Mouse (Mus musculus) liver, adult 2 months (tissue): ENCODE data around the gene Tgfbr3. TPM values are rescaled to one million over a fixed set of nuclear protein-coding genes. Genes with fewer than 3 reads are reported as not detected.
A peak's percentile ranks its signal among the peaks of the same experiment; 100 is the strongest.

Experiments
- DNase-seq: peaks from one replicate; pipeline ENCODE4 v3.0.0-alpha.2; 2011; ENCODE audit warnings: low read depth, low spot score; ENCODE audit errors: extremely low read depth
- H3K27ac ChIP-seq: fragments of 200-500 bp; replicated peaks from 2 replicates; pipeline ENCODE4 v1.5.1; 2012; ENCODE audit warnings: low read depth, mild to moderate bottlenecking, control low read depth, inconsistent platforms, low read length; ENCODE audit not compliant: insufficient read depth
- H3K27me3 ChIP-seq: fragments of 200-500 bp; 2 replicates; pipeline ENCODE4 v1.6.1; 2012; ENCODE audit warnings: mild to moderate bottlenecking, moderate library complexity, low read length, inconsistent platforms; ENCODE audit not compliant: control insufficient read depth, insufficient read depth
- H3K36me3 ChIP-seq: fragments of 200-500 bp; 2 replicates; pipeline ENCODE4 v1.6.1; 2012; ENCODE audit warnings: low read length, inconsistent platforms; ENCODE audit not compliant: control insufficient read depth, insufficient read depth
- H3K4me1 ChIP-seq: fragments of 200-500 bp; 2 replicates; pipeline ENCODE4 v1.6.1; 2011; ENCODE audit warnings: low read length; ENCODE audit not compliant: control insufficient read depth, insufficient read depth
- H3K4me3 ChIP-seq: fragments of 200-500 bp; 2 replicates; pipeline ENCODE4 v1.5.1; 2011; ENCODE audit warnings: low read depth, mild to moderate bottlenecking, control low read depth, low read length, moderate library complexity; ENCODE audit not compliant: insufficient read depth
- H3K79me2 ChIP-seq: fragments of 200-500 bp; 2 replicates; pipeline ENCODE4 v1.6.1; 2012; ENCODE audit warnings: inconsistent platforms, mild to moderate bottlenecking, low read length, moderate library complexity; ENCODE audit not compliant: control insufficient read depth, insufficient read depth
- H3K9ac ChIP-seq: fragments of 200-500 bp; 2 replicates; pipeline ENCODE4 v1.6.1; 2012; ENCODE audit warnings: low read depth, mild to moderate bottlenecking, control low read depth, inconsistent platforms, low read length
- CTCF ChIP-seq: fragments of 200-500 bp; IDR thresholded peaks from 2 replicates; pipeline ENCODE4 v1.5.1; 2011; ENCODE audit warnings: low read depth, low read length, control low read depth
- POLR2A ChIP-seq: fragments of 200-500 bp; IDR thresholded peaks from 2 replicates; pipeline ENCODE4 v1.6.1; 2011; ENCODE audit warnings: low read length, control low read depth; ENCODE audit not compliant: insufficient read depth; ENCODE audit errors: extremely low read depth
- WGBS: fragments of 180-500 bp; shearing (Covaris S2); methylation state at CpG from one replicate; pipeline ENCODE4 v1.1.7; 2018; 5-methylcytosine and 5-hydroxymethylcytosine counted together
- polyA plus RNA-seq: library from polyadenylated mRNA; depleted of rRNA; stranded (reverse); fragments of >200 nt; gene quantifications from 2 replicates; pipeline ENCODE4 v1.2.3, GENCODE M21; 2012
- total RNA-seq: library from RNA; depleted of rRNA; stranded (reverse); fragments of >200 nt; gene quantifications from 2 replicates; pipeline ENCODE4 v1.2.3, GENCODE M21; 2014

Tgfbr3 gene
- total and polyA plus RNA-seq, 2 experiments: 4.0 to 6.6 TPM

DNA sequence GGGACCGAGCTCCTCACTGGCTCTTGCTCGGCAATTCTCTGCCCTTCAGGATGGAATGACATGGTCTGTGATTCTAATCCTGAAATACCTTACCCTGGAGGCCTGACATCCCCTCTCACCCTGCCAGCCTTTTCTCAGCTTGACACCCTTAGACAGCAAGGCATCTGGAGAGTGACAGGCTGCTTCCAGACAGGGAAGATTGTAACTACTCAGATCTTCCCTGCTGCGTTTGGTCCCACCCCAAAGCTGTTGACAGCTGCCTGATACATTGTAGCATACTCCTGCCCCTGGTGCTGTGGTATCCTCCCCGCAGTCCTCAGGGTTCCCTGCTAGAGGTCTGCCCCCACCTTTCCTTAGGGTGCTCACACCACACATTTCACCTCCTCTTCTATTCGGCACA lies 160.1 kb downstream of the Tgfbr3 start:
- no peak for DNase-seq
- H3K79me2 ChIP-seq: no peaks in the 10 kb centered on the region
- no peak overlapping the region for H3K4me3 ChIP-seq
- TF ChIP-seq POLR2A (no peak), CTCF (no peak)
- WGBS: 94% methylated on average over 5 of the region's 5 CpGs
- no peaks in the 10 kb centered on the region for H3K4me1 ChIP-seq
- no peaks in the 10 kb centered on the region for H3K27me3 ChIP-seq
- H3K27ac ChIP-seq: no peak overlapping the region
- no peak overlapping the region for H3K9ac ChIP-seq
- H3K36me3 ChIP-seq: peaks cover 9% of the 10 kb centered on the region

DNA sequence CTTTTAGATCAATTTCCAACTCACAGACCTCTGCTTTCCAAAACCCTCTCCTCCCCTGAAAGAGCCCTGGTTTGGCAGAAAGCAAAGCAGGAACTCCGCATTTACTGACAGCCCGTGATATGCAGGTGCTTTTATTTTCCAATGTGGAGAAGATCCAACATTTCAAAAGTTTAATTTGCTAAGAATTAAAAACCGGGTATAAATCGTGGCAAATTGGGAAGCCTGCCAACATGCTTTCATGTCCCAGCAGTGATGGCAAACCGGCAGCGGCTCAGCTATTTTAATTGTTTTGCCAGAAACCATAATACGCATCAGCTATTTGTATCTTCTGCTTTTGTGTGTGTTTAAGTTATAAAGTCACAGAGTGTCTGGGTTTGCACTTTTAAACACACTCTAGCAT lies 162.9 kb downstream of the Tgfbr3 start:
- Histone ChIP-seq H3K79me2 (no peaks in the 10 kb centered on the region), H3K27me3 (no peaks in the 10 kb centered on the region), H3K36me3 (peaks cover 5% of the 10 kb centered on the region), H3K27ac (no peak overlapping the region), H3K4me1 (peaks cover 16% of the 10 kb centered on the region; the same call in 1 of the 2 replicates), H3K4me3 (no peak overlapping the region), H3K9ac (no peak overlapping the region)
- TF ChIP-seq CTCF: no peak
- no peak for TF ChIP-seq POLR2A
- 83% methylated on average over 7 of the region's 7 CpGs for WGBS
- DNase-seq: no peak

GRCm38 (mm10) chr5:107125131-107125530 lies 164.3 kb downstream of the Tgfbr3 start:
- Histone ChIP-seq H3K36me3 (peaks cover under 1% of the 10 kb centered on the region; the same call in 1 of the 2 replicates), H3K27ac (no peak overlapping the region), H3K27me3 (no peaks in the 10 kb centered on the region), H3K4me1 (peaks cover 26% of the 10 kb centered on the region), H3K4me3 (no peak overlapping the region), H3K9ac (no peak overlapping the region), H3K79me2 (no peaks in the 10 kb centered on the region)
- TF ChIP-seq CTCF (no peak), POLR2A (no peak)
- WGBS: 88% methylated on average over 6 of the region's 6 CpGs
- DNase-seq: no peak

DNA sequence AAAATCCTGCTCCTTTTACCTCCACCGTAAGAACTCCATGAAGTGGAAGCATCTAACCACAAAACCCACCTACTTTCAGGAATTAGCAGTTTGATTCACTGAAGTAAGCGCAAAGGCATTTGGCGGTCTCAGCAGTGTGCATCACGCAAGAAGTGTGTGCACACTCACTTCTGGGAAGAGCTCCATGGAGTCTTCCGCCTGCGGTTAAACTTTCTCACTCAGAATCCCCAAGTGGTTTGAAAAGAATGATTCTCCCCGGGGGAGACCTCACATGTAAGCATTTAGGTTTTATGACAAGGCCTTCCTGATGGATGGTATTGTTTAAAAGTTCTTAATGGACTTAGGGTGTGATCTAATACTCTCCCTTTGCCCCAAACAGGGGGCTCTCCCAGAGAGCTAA lies 164.9 kb downstream of the Tgfbr3 start:
- Histone ChIP-seq H3K36me3 (no peaks in the 10 kb centered on the region), H3K79me2 (no peaks in the 10 kb centered on the region), H3K27ac (no peak overlapping the region), H3K4me1 (peaks cover 26% of the 10 kb centered on the region), H3K4me3 (no peak overlapping the region), H3K9ac (no peak overlapping the region), H3K27me3 (no peaks in the 10 kb centered on the region)
- 87% methylated on average over 7 of the region's 7 CpGs for WGBS
- no peak for DNase-seq
- no peak for TF ChIP-seq POLR2A

GRCm38 (mm10) chr5:107122622-107123021 lies 166.8 kb downstream of the Tgfbr3 start:
- no peak overlapping the region for H3K9ac ChIP-seq

DNA sequence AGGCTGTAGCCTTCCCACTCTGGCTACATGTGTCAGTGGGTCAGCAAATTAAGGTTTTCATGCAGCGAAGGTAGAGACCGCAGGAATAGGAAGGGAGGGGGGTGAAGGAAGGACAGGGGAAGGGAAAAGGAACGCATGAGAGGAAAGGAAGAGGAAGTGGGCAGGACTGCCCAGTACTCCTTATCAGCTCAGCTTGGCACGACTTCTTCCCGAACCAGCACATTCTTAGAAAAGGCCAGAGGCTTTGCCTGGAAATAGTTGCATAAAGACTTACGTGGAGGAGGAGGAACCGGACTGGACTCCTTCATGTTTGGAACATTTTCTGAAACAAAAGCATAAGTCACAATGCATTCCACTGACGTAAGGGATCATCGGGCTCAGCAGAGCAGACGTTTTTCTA lies 168.3 kb downstream of the Tgfbr3 start:
- WGBS: 25% methylated on average over 10 of the region's 10 CpGs
- peak overlapping the region; percentile 63 for H3K27ac ChIP-seq
- DNase-seq: peak; percentile 14

More at GRCm38 (mm10) chr5:107122622-107123021, 166.8 kb downstream of the Tgfbr3 start:
- Histone ChIP-seq H3K4me1 (peaks cover 26% of the 10 kb centered on the region), H3K27ac (no peak overlapping the region), H3K36me3 (no peaks in the 10 kb centered on the region), H3K4me3 (no peak overlapping the region), H3K79me2 (no peaks in the 10 kb centered on the region), H3K27me3 (no peaks in the 10 kb centered on the region)
- 82% methylated on average over 4 of the region's 4 CpGs for WGBS
- DNase-seq: no peak
- TF ChIP-seq POLR2A: no peak

More for the DNA sequence above, 168.3 kb downstream of the Tgfbr3 start:
- Histone ChIP-seq H3K79me2 (no peaks in the 10 kb centered on the region), H3K4me1 (peaks cover 26% of the 10 kb centered on the region), H3K4me3 (no peak overlapping the region), H3K9ac (no peak overlapping the region), H3K36me3 (0 out of 2 replicates have a peak, but pooled peaks cover 2% of the 10 kb centered on the region), H3K27me3 (no peaks in the 10 kb centered on the region)
- TF ChIP-seq POLR2A: no peak
- TF ChIP-seq CTCF: no peak
